Mouse (Mus musculus): ENCODE data around the gene 2210011C24Rik.

DNA sequence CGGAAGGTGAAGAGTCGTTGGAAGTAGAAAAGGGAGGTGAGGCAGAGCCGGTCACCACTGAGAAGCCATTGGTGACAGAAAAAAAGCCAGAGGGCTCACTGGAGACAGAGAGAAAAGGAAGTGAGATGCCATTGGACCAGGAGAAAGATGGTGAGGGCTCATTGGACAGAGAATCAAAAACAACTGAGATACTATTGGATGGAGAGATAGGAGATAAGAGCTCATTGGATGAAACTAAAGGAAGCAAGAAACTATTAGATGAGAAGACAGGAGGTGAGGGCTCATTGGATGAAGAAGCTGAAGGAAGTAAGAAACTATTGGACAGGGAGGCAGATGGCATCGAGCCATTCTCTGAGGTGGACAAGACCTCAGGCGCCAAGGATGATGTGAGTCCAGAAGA is 17.3 kb upstream of the 2210011C24Rik start:
- TF ChIP-seq CTCF (IDR thresholded peaks at IDR 0.05; ENCODE audit: borderline replicate concordance, insufficient read depth, low read length) (no peak), POLR2A (IDR thresholded peaks at IDR 0.05; ENCODE audit: low read depth, low read length) (no peak)
